Mouse (Mus musculus) gastrocnemius, postnatal 10 days (tissue): Measurements from ENCODE around the gene Gls. TPM values are rescaled to one million over a fixed set of nuclear protein-coding genes. Genes with fewer than 3 reads are reported as not detected.

Source experiments
- DNase-seq: peaks from one replicate; pipeline ENCODE4 v3.0.0; 2021; ENCODE audit warnings: mixed read lengths
- total RNA-seq, 2 experiments: library from RNA; stranded (reverse); gene quantifications; 2 replicates each; pipeline ENCODE4 v1.2.3; 2021

The Gls gene
- total RNA-seq, 2 experiments from 2014 or later, result 54.6 to 59.3 TPM

GRCm38 (mm10) chr1:52248899-52249556 is 16.0 kb upstream of the Gls start:
- no peak for DNase-seq

GRCm38 (mm10) chr1:52242270-52242669 is 9.2 kb upstream of the Gls start:
- no peak for DNase-seq

GRCm38 (mm10) chr1:52232766-52233140 is 279 bp downstream of the Gls start:
- DNase-seq, result no peak

DNA sequence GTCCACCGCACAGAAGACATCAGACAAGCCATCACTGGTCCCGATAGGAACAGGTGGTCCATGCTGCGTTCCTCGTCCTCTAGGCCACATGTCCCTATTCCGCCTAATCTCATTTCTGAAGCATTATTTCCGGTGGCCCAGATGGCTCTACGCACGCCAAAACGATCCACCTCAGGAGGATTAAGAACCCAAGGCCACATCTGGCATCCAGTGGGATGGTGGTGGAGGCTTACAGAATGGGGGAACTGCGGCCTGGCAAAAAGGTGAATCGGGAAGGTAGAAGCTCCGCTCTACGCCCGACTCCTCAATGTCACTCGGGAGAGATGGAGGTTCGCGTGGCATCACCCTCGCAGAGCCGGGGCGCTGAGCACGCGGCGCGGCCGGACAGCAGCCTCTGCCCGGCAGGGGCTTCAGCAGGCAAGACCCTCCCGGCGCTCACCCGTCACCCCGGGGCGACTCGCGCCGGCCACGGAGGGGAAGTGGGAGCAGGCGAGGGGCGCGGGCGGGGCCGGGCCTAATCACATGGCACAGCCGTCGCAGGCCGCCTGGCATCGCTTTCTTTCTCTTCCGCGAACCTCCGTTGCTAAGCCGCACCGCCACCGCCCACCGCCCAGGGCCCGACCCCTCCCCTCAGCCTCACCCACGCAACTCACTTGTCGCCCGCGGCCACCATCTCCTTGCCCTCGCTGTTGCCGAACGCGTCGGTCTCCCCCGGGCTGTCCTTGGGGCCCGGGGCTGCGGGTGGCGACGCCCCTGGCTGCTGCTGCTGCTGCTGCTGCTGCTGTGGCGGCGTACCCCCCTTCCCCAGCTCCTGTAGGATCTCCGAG is 880 bp downstream of the Gls start:
- DNase-seq, result peak; percentile 52

DNA sequence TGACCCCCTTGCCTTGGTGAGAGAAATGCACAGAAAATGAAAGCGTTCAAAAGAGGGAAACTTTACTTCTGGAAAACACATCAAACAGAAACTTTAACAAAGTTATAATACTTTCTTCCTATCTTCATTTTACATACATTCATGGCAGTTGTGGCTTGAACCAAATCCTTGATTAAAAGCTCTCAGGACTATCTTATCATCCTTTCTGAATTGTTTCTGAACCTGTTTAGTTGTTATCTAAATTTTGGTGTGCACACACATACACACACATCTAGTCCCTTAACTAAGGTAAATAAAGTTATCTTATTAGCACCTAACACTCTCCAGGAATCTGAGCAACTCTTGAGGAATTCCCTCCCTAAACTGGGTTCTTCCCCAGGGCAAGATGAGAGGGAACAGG is 2.6 kb downstream of the Gls start:
- DNase-seq, result no peak

- DNase-seq, result no peak
Observed at GRCm38 (mm10) chr1:52228178-52228577, 4.9 kb downstream of the Gls start.

- DNase-seq, result no peak
Observed at GRCm38 (mm10) chr1:52226416-52226815, 6.6 kb downstream of the Gls start.

- DNase-seq, result no peak
Observed at GRCm38 (mm10) chr1:52216766-52217165, 16.3 kb downstream of the Gls start.

GRCm38 (mm10) chr1:52182992-52183391 is 50.0 kb downstream of the Gls start:
- no peak for DNase-seq

DNA sequence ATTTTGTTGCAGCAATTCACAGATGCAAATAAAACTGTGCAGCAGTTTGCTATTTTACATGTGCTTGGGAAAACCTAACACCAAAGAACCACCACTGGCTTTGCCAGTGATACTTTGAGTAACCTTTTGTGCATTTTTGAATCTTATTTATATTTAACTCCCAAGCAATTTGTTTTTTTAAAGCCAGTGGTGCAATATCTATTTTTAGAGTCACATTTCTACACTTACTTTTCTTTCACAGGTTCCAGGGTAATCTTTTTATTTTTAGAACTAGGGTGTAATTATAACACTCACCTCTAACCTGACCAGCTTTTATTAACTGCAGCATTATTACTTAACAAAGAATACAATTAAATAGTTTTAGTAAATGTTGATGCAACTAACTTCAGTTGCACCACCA is 51.0 kb downstream of the Gls start:
- DNase-seq, result no peak

DNA sequence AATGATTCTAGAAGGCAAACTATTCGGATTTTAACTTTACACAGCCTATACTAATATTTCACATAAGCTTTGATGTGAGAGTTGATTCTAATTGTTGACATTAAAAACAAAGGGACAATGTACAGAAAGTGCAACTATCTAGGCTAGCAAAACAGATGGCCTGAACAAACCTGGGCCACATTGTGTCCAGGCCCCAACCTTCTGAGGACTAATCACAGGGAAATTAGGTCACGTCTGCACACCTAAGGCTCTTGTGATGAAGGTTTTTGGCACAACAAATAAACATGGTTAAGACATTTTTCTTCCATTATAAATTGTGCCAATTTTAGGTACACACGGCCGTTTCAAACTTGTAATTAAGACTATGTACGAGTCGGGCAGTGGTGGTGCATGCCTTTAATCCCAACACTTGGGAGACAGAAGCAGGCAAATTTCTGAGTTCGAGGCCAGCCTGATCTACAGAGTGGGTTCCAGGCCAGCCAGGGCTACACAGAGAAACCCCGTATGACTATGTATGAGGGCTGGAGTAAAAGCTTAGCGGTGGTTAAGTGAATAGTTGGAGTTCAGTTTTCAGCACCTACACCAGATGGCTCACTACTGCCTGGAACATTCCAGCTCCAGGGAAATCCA is 53.0 kb downstream of the Gls start:
- DNase-seq, result no peak

GRCm38 (mm10) chr1:52176999-52177398 is 56.0 kb downstream of the Gls start:
- DNase-seq, result no peak

GRCm38 (mm10) chr1:52175983-52176382 is 57.0 kb downstream of the Gls start:
- DNase-seq, result no peak

GRCm38 (mm10) chr1:52175321-52175720 is 57.7 kb downstream of the Gls start:
- no peak for DNase-seq

DNA sequence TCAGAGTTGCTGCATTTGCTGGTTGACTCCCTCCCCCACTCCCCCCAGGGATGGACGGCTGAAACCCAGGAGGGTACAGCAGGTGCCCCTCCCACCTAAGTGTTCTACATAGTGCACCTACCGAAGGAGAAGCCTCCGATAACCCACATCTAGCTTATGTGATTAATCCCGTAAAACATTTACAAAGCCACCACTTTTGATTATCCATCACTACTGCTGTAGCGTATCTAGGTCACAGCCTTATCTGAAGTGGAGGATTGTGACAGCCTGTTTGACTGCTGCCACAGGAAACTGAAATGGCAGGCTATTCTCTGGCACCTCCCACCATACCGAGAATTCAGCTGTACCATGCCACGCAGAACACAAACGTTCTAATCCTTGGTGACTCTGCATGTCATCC is 61.8 kb downstream of the Gls start:
- DNase-seq, result no peak

GRCm38 (mm10) chr1:52170747-52171146 is 62.3 kb downstream of the Gls start:
- DNase-seq, result no peak

- peak; percentile 44 for DNase-seq
Observed at GRCm38 (mm10) chr1:52170057-52170456, 63.0 kb downstream of the Gls start.

DNA sequence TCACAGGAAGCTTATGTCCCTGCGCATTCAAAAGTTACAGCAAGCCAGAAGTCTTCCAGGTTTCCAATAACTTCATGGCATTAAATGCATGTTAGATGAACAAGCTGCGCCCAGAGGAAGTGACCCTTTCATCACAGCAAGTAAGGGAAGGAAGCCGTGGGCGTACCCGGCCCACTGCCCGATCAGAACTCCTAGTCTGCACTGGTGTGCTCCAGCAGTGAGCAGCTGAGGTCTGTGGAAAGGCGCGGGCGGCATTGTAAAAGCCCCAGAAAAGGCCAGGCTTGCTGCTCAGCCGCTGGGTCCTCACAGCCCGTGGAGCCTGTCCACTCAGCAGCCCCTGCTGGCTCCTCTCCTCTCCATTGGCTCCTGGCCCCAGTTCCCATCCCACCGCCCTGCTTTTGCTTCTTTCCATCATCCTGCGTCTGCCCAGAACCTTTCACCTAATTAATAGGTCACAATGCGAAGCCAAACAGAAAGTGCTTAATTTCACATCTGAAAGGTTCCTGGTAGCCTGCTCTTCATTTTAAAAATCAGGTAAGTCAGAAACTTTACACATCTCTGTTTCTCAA is 66.3 kb downstream of the Gls start:
- DNase-seq, result no peak

- DNase-seq, result no peak
Observed at GRCm38 (mm10) chr1:52163707-52164457, 69.2 kb downstream of the Gls start.

DNA sequence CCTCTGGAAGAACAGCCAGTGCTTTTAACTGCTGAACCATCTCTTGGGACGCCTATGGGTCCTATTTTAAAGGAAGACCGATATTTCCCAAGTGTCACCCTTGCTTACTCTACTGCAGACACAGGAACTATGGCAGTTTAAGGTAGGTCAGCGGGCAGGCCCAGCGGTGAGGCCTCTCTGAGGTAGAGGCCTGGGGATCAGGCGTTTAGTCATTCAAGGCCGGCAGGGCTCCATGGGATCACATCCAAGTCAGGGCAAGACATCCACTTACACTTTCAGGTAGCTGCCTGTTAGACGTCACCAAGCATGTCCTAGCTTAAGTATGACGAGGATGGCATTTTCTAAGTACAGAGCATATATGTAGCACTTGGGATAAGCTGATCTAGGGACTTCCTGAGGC is 71.9 kb downstream of the Gls start:
- no peak for DNase-seq

DNA sequence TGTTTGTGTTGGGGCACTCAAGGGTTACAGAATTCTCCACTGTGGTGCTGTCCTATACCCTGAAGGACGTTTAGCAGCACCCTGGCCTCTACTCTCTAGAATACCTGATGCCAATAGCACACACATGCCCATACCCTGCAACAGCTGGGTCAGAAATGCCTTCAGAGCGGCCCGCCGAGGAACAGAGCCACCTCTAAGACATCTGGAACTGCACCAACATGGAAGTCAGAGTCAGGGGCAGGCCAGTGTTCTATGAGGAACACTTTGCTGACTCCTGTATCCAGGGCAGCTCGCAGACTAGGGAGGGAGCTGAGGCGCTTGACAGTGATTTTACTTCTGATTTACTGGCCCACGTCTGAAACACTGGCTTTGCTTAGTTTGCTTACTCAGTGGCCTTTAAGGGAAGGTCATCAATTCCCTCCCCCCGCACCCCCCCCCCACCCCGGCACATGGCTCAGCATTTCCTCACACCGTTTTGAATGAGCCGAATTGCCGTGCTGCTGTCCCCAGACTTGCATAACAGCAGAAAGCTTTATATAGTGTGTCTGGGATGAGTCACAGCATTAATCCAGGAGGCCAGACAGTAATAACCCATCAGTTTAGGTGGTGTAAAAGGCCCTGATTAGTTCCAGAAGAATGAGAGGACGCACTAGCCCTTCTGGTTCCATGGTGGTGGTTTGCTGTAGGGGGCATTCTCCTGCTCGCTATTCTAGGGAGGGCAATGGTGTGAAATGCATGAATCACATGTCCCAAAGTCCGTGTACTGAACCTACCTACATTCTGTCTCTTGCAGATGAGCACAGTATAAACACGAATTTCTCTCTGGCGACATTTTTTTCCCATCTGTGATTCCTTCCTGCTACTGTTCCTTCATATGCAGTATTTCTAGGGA is 74.3 kb downstream of the Gls start:
- no peak for DNase-seq
